Mouse (Mus musculus): ENCODE results near the gene Lars2. TPM values are rescaled to one million over a fixed set of nuclear protein-coding genes. Genes with fewer than 3 reads are reported as not detected.

The Lars2 gene
- total and polyA plus RNA-seq, 3 experiments: 5.1 to 15,188 (median 765) TPM

DNA sequence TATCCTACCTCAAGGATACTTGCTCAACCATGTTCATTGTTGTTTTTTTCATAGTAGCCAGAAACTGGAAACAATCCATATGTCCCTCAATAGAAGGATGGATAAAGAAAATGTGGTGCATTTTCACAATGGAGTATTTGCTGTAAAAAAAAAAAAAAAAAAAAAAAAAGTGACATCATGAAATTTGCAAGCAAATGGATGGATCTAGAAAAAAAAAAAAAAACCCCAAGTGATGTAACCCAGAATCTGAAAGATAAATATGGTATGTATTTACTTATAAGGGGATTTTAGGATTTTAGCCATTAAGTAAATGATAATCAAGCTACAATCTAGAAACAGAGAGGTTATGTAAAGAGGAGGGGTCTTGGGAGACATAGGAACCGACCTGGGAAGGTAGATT, 1.4 kb upstream of the Lars2 start:
- Histone ChIP-seq H3K27ac (ENCODE audit: insufficient read depth, low read depth) (no peak overlapping the region), H3K79me2 (replicated peaks; ENCODE audit: control insufficient read depth, extremely low read depth, insufficient read depth, poor library complexity, severe bottlenecking) (peaks cover 1% of the 10 kb centered on the region; the same call in 1 of the 2 replicates), H3K4me2 (ENCODE audit: insufficient read depth, low read depth, poor library complexity, severe bottlenecking) (no peak overlapping the region), H3K36me3 (replicated peaks in 1 of 2; ENCODE audit: control insufficient read depth in 1 of 2, insufficient read depth in 1 of 2, low read length in 1 of 2) (peaks cover 0 to 4% of the 10 kb centered on the region in 2 experiments), H3K4me1 (ENCODE audit: control insufficient read depth in 1 of 2, insufficient read depth in 2 of 2) (peaks cover 3 to 25% of the 10 kb centered on the region in 2 experiments; a peak in 3 of 4 replicates), H3K4me3 (replicated peaks in 1 of 3; ENCODE audit: low read depth in 2 of 3, low read length in 2 of 3, poor library complexity in 1 of 3) (no peak overlapping the region), H3K9ac (ENCODE audit: insufficient read depth, low read depth) (no peak overlapping the region), H3K9me3 (replicated peaks; ENCODE audit: low read length) (no peaks in the 10 kb centered on the region), H3K27me3 (replicated peaks) (peaks cover 5% of the 10 kb centered on the region)
- TF ChIP-seq TBP (conservative IDR thresholded peaks at IDR 0.05; ENCODE audit: low read depth, low read length) (no peak), ZNF384 (IDR thresholded peaks at IDR 0.05; ENCODE audit: low read depth, low read length) (peak; percentile 75)
- DNase-seq (ENCODE audit: extremely low read depth): no peak
- dilution Hi-C loops (cut with MboI; ENCODE audit: extremely low pct_ligation_motif_present, extremely low pct_unique_long_range_greater_than_20kb, low sequenced_read_pairs): no loop called here
- in situ Hi-C loops (cut with MboI; ENCODE audit: low pct_ligation_motif_present, low pct_unique_long_range_greater_than_20kb, low sequenced_read_pairs): loop anchor here (10.0 kb wide), 1 partner anchor 81 kb away; no protein-coding TSS in a partner anchor

- H3K4me3 ChIP-seq (replicated peaks in 1 of 3; ENCODE audit: low read depth in 2 of 3, low read length in 2 of 3, poor library complexity in 1 of 3): peak overlapping the region; percentile 8 to 88 (median 43)
- peaks cover 5% of the 10 kb centered on the region for H3K27me3 ChIP-seq (replicated peaks)
- dilution Hi-C loops (cut with MboI; ENCODE audit: extremely low pct_ligation_motif_present, extremely low pct_unique_long_range_greater_than_20kb, low sequenced_read_pairs) (no loop called here), in situ Hi-C loops (cut with MboI; ENCODE audit: low pct_ligation_motif_present, low pct_unique_long_range_greater_than_20kb, low sequenced_read_pairs) (loop anchor here (10.0 kb wide), 1 partner anchor 81 kb away; no protein-coding TSS in a partner anchor)
- peak overlapping the region; percentile 76 for H3K4me2 ChIP-seq (ENCODE audit: insufficient read depth, low read depth, poor library complexity, severe bottlenecking)
- no peak overlapping the region for H3K27ac ChIP-seq (ENCODE audit: insufficient read depth, low read depth)
- no peak overlapping the region; the same call in 1 of the 2 replicates for H3K9ac ChIP-seq (ENCODE audit: insufficient read depth, low read depth)
- peaks cover 0 to 7% of the 10 kb centered on the region in 2 experiments for H3K36me3 ChIP-seq (replicated peaks in 1 of 2; ENCODE audit: control insufficient read depth in 1 of 2, insufficient read depth in 1 of 2, low read length in 1 of 2)
- H3K4me1 ChIP-seq (ENCODE audit: control insufficient read depth in 1 of 2, insufficient read depth in 2 of 2): peaks cover 3 to 25% of the 10 kb centered on the region in 2 experiments; a peak in 3 of 4 replicates
- DNase-seq (ENCODE audit: extremely low read depth): peak; percentile 10
- peaks cover 1% of the 10 kb centered on the region; the same call in 1 of the 2 replicates for H3K79me2 ChIP-seq (replicated peaks; ENCODE audit: control insufficient read depth, extremely low read depth, insufficient read depth, poor library complexity, severe bottlenecking)
- no peaks in the 10 kb centered on the region for H3K9me3 ChIP-seq (replicated peaks; ENCODE audit: low read length)
- TF ChIP-seq TBP (conservative IDR thresholded peaks at IDR 0.05; ENCODE audit: low read depth, low read length): no peak
- no peak for TF ChIP-seq MAX (IDR thresholded peaks at IDR 0.05; ENCODE audit: low read length)
- TF ChIP-seq POLR2AphosphoS2 (IDR thresholded peaks at IDR 0.05; ENCODE audit: low read depth, low read length): no peak
- TF ChIP-seq HCFC1 (IDR thresholded peaks at IDR 0.05; ENCODE audit: low read depth, low read length): no peak
- no peak for TF ChIP-seq ZC3H11A (IDR thresholded peaks at IDR 0.05; ENCODE audit: low read depth, low read length)
- no peak for TF ChIP-seq PAX5 (IDR thresholded peaks at IDR 0.05; ENCODE audit: low read length)
- TF ChIP-seq SMC3 (IDR thresholded peaks at IDR 0.05; ENCODE audit: low read depth, low read length): no peak
- TF ChIP-seq CHD1 (IDR thresholded peaks at IDR 0.05; ENCODE audit: low read depth, low read length): no peak
- TF ChIP-seq CTCF (conservative IDR thresholded peaks at IDR 0.05 in 1 of 2, IDR thresholded peaks at IDR 0.05 in 1 of 2; ENCODE audit: low read depth in 2 of 2, low read length in 2 of 2): no peak
- TF ChIP-seq ELF1 (IDR thresholded peaks at IDR 0.05; ENCODE audit: low read depth, low read length): no peak
- no peak for TF ChIP-seq TCF12 (IDR thresholded peaks at IDR 0.05; ENCODE audit: low read depth, low read length)
- TF ChIP-seq USF1 (IDR thresholded peaks at IDR 0.05; ENCODE audit: low read depth, low read length): no peak
- TF ChIP-seq ETS1 (conservative IDR thresholded peaks at IDR 0.05; ENCODE audit: low read depth, low read length): no peak
- no peak for TF ChIP-seq RCOR1 (conservative IDR thresholded peaks at IDR 0.05; ENCODE audit: low read depth, low read length)
- TF ChIP-seq ZNF384 (IDR thresholded peaks at IDR 0.05; ENCODE audit: low read depth, low read length): no peak
- no peak for TF ChIP-seq ZKSCAN1 (IDR thresholded peaks at IDR 0.05; ENCODE audit: borderline replicate concordance, low read depth, low read length)
- TF ChIP-seq NELFE (IDR thresholded peaks at IDR 0.05; ENCODE audit: low read depth, low read length): no peak
- no peak for TF ChIP-seq JUND (conservative IDR thresholded peaks at IDR 0.05; ENCODE audit: low read depth, low read length)
Measured at GRCm38 (mm10) chr9:123365942-123366707, 602 bp upstream of the Lars2 start.

Measured in CH12.LX (cell line).